Mouse (Mus musculus) urinary bladder, adult 18-20 months (tissue): ENCODE measurements around the gene Vsx1.

ENCODE experiments used
- DNase-seq, 2 experiments: peaks; one replicate each; pipeline ENCODE4 v3.0.0; 2022; ENCODE audit warnings: low spot score in 2 of 2, mixed read lengths in 2 of 2

Gene Vsx1

GRCm38 (mm10) chr2:150689223-150689800 lies at the start of gene Vsx1:
Gene Vsx1, minus strand, starts transcription at chr2:150689360.
- DNase-seq: no peak

GRCm38 (mm10) chr2:150737881-150738280 lies 48.7 kb upstream of the Vsx1 start:
- no peak for DNase-seq

GRCm38 (mm10) chr2:150735756-150736576 lies 46.8 kb upstream of the Vsx1 start:
- DNase-seq: no peak

GRCm38 (mm10) chr2:150712167-150712674 lies 23.1 kb upstream of the Vsx1 start:
- no peak for DNase-seq

- DNase-seq: no peak
Measured at GRCm38 (mm10) chr2:150691481-150692170, 2.5 kb upstream of the Vsx1 start.

- no peak for DNase-seq
Measured at GRCm38 (mm10) chr2:150690216-150690615, 1.1 kb upstream of the Vsx1 start.

GRCm38 (mm10) chr2:150688541-150689186 lies 496 bp downstream of the Vsx1 start:
- DNase-seq: no peak

GRCm38 (mm10) chr2:150687871-150688540 lies 1.2 kb downstream of the Vsx1 start:
- DNase-seq: no peak

- DNase-seq: no peak
Measured at GRCm38 (mm10) chr2:150685389-150685788, 3.8 kb downstream of the Vsx1 start.

- DNase-seq: no peak
Measured at GRCm38 (mm10) chr2:150684451-150684850, 4.7 kb downstream of the Vsx1 start.

- no peak for DNase-seq
Measured at GRCm38 (mm10) chr2:150681581-150681980, 7.6 kb downstream of the Vsx1 start.

- DNase-seq: peak; percentile 45 to 51
Measured at GRCm38 (mm10) chr2:150678392-150678791, 10.8 kb downstream of the Vsx1 start.

GRCm38 (mm10) chr2:150675525-150675924 lies 13.6 kb downstream of the Vsx1 start:
- DNase-seq: no peak

- DNase-seq: peak in 1 of 2 experiments; percentile 14
Measured at GRCm38 (mm10) chr2:150674900-150675299, 14.3 kb downstream of the Vsx1 start.

GRCm38 (mm10) chr2:150673929-150674328 lies 15.2 kb downstream of the Vsx1 start:
- no peak for DNase-seq

GRCm38 (mm10) chr2:150671609-150672290 lies 17.4 kb downstream of the Vsx1 start:
- no peak for DNase-seq

- no peak for DNase-seq
Measured at GRCm38 (mm10) chr2:150670926-150671325, 18.2 kb downstream of the Vsx1 start.

GRCm38 (mm10) chr2:150669454-150670045 lies 19.6 kb downstream of the Vsx1 start:
- no peak for DNase-seq

- DNase-seq: no peak
Measured at GRCm38 (mm10) chr2:150668956-150669355, 20.2 kb downstream of the Vsx1 start.
